Mouse (Mus musculus): ENCODE results near the gene Disp2. TPM values are rescaled to one million over a fixed set of nuclear protein-coding genes. Genes with fewer than 3 reads are reported as not detected.

Disp2 gene
- total RNA-seq, 1 experiment = 0.31 TPM

GRCm38 (mm10) chr2:118790551-118791525 lies 11.3 kb downstream of the Disp2 start:
- no peak overlapping the region for H3K27ac ChIP-seq (ENCODE audit: insufficient read depth, low read depth, low read length, poor library complexity, severe bottlenecking)
- no peaks in the 10 kb centered on the region for H3K36me3 ChIP-seq (ENCODE audit: control insufficient read depth, insufficient read depth, low read length, poor library complexity, severe bottlenecking)
- DNase-seq (ENCODE audit: low read depth, low spot score) = peak; percentile 72
- no peaks in the 10 kb centered on the region for H3K9me3 ChIP-seq (ENCODE audit: control insufficient read depth, insufficient read depth, low read depth, low read length)
- peak overlapping the region; percentile 41 for H3K9ac ChIP-seq (ENCODE audit: insufficient read depth, low read depth, low read length, poor library complexity, severe bottlenecking)
- in situ Hi-C loops (cut with MboI; ENCODE audit: low sequenced_read_pairs in 2 of 2, unreplicated experiment in 2 of 2) = no loop called here
- H3K4me3 ChIP-seq (ENCODE audit: insufficient read depth in 1 of 2, low read depth in 1 of 2, low read length in 2 of 2, poor library complexity in 1 of 2, severe bottlenecking in 1 of 2) = peak overlapping the region; percentile 51 to 64; a peak in 3 of 4 replicates
- peaks cover 0 to 8% of the 10 kb centered on the region in 2 experiments; a peak in 1 of 4 replicates for H3K4me1 ChIP-seq (ENCODE audit: control insufficient read depth in 2 of 2, insufficient read depth in 2 of 2, low read length in 2 of 2, poor library complexity in 1 of 2)
- TF ChIP-seq ZC3H11A (IDR thresholded peaks at IDR 0.05; ENCODE audit: borderline replicate concordance, low read depth, low read length) = peak; percentile 5; the same call in 1 of the 2 replicates
- TF ChIP-seq HCFC1 (IDR thresholded peaks at IDR 0.05; ENCODE audit: borderline replicate concordance, insufficient read depth, low read length) = no peak

- Histone ChIP-seq H3K36me3 (ENCODE audit: control insufficient read depth, insufficient read depth, low read length, poor library complexity, severe bottlenecking) (no peaks in the 10 kb centered on the region), H3K9me3 (ENCODE audit: control insufficient read depth, insufficient read depth, low read depth, low read length) (no peaks in the 10 kb centered on the region), H3K27ac (ENCODE audit: insufficient read depth, low read depth, low read length, poor library complexity, severe bottlenecking) (no peak overlapping the region), H3K4me1 (ENCODE audit: control insufficient read depth in 2 of 2, insufficient read depth in 2 of 2, low read length in 2 of 2, poor library complexity in 1 of 2) (peaks cover 0 to 8% of the 10 kb centered on the region in 2 experiments; a peak in 1 of 4 replicates), H3K4me3 (ENCODE audit: insufficient read depth in 1 of 2, low read depth in 1 of 2, low read length in 2 of 2, poor library complexity in 1 of 2, severe bottlenecking in 1 of 2) (no peak overlapping the region), H3K9ac (ENCODE audit: insufficient read depth, low read depth, low read length, poor library complexity, severe bottlenecking) (no peak overlapping the region)
- TF ChIP-seq CHD2 (IDR thresholded peaks at IDR 0.05; ENCODE audit: low read depth, low read length) = no peak
- no peak for TF ChIP-seq MAFK (IDR thresholded peaks at IDR 0.05; ENCODE audit: insufficient read depth, low read depth, low read length)
- TF ChIP-seq HCFC1 (IDR thresholded peaks at IDR 0.05; ENCODE audit: borderline replicate concordance, insufficient read depth, low read length) = no peak
- TF ChIP-seq ZNF384 (IDR thresholded peaks at IDR 0.05; ENCODE audit: low read depth, low read length) = no peak
- TF ChIP-seq ZC3H11A (IDR thresholded peaks at IDR 0.05; ENCODE audit: borderline replicate concordance, low read depth, low read length) = no peak
- in situ Hi-C loops (cut with MboI; ENCODE audit: low sequenced_read_pairs in 2 of 2, unreplicated experiment in 2 of 2) = no loop called here
- no peak for DNase-seq (ENCODE audit: low read depth, low spot score)
Measured at GRCm38 (mm10) chr2:118791591-118792258, 12.2 kb downstream of the Disp2 start.

- H3K9ac ChIP-seq (ENCODE audit: insufficient read depth, low read depth, low read length, poor library complexity, severe bottlenecking) = no peak overlapping the region
- no peak for DNase-seq (ENCODE audit: low read depth, low spot score)
- H3K4me3 ChIP-seq (ENCODE audit: insufficient read depth in 1 of 2, low read depth in 1 of 2, low read length in 2 of 2, poor library complexity in 1 of 2, severe bottlenecking in 1 of 2) = no peak overlapping the region
- H3K27ac ChIP-seq (ENCODE audit: insufficient read depth, low read depth, low read length, poor library complexity, severe bottlenecking) = no peak overlapping the region
- H3K9me3 ChIP-seq (ENCODE audit: control insufficient read depth, insufficient read depth, low read depth, low read length) = no peaks in the 10 kb centered on the region
- H3K4me1 ChIP-seq (ENCODE audit: control insufficient read depth in 2 of 2, insufficient read depth in 2 of 2, low read length in 2 of 2, poor library complexity in 1 of 2) = peaks cover 0 to 8% of the 10 kb centered on the region in 2 experiments; a peak in 1 of 4 replicates
- no peaks in the 10 kb centered on the region for H3K36me3 ChIP-seq (ENCODE audit: control insufficient read depth, insufficient read depth, low read length, poor library complexity, severe bottlenecking)
- in situ Hi-C loops (cut with MboI; ENCODE audit: low sequenced_read_pairs in 2 of 2, unreplicated experiment in 2 of 2) = no loop called here
- TF ChIP-seq CHD2 (IDR thresholded peaks at IDR 0.05; ENCODE audit: low read depth, low read length) = no peak
- TF ChIP-seq HCFC1 (IDR thresholded peaks at IDR 0.05; ENCODE audit: borderline replicate concordance, insufficient read depth, low read length) = no peak
- TF ChIP-seq MAFK (IDR thresholded peaks at IDR 0.05; ENCODE audit: insufficient read depth, low read depth, low read length) = no peak
- no peak for TF ChIP-seq ZNF384 (IDR thresholded peaks at IDR 0.05; ENCODE audit: low read depth, low read length)
- no peak for TF ChIP-seq ZC3H11A (IDR thresholded peaks at IDR 0.05; ENCODE audit: borderline replicate concordance, low read depth, low read length)
Measured at GRCm38 (mm10) chr2:118792259-118792613, 12.7 kb downstream of the Disp2 start.

- Histone ChIP-seq H3K4me3 (ENCODE audit: insufficient read depth in 1 of 2, low read depth in 1 of 2, low read length in 2 of 2, poor library complexity in 1 of 2, severe bottlenecking in 1 of 2) (no peak overlapping the region), H3K27ac (ENCODE audit: insufficient read depth, low read depth, low read length, poor library complexity, severe bottlenecking) (no peak overlapping the region), H3K9me3 (ENCODE audit: control insufficient read depth, insufficient read depth, low read depth, low read length) (no peaks in the 10 kb centered on the region), H3K9ac (ENCODE audit: insufficient read depth, low read depth, low read length, poor library complexity, severe bottlenecking) (no peak overlapping the region), H3K4me1 (ENCODE audit: control insufficient read depth in 2 of 2, insufficient read depth in 2 of 2, low read length in 2 of 2, poor library complexity in 1 of 2) (peaks cover 0 to 8% of the 10 kb centered on the region in 2 experiments; a peak in 1 of 4 replicates), H3K36me3 (ENCODE audit: control insufficient read depth, insufficient read depth, low read length, poor library complexity, severe bottlenecking) (no peaks in the 10 kb centered on the region)
- TF ChIP-seq MAFK (IDR thresholded peaks at IDR 0.05; ENCODE audit: insufficient read depth, low read depth, low read length) (no peak), ZC3H11A (IDR thresholded peaks at IDR 0.05; ENCODE audit: borderline replicate concordance, low read depth, low read length) (no peak), ZNF384 (IDR thresholded peaks at IDR 0.05; ENCODE audit: low read depth, low read length) (no peak), CHD2 (IDR thresholded peaks at IDR 0.05; ENCODE audit: low read depth, low read length) (no peak), HCFC1 (IDR thresholded peaks at IDR 0.05; ENCODE audit: borderline replicate concordance, insufficient read depth, low read length) (no peak)
- in situ Hi-C loops (cut with MboI; ENCODE audit: low sequenced_read_pairs in 2 of 2, unreplicated experiment in 2 of 2) = no loop called here
- no peak for DNase-seq (ENCODE audit: low read depth, low spot score)
Measured at GRCm38 (mm10) chr2:118793636-118794035, 14.1 kb downstream of the Disp2 start.

All from ES-E14 (cell line).